Mouse (Mus musculus): ENCODE data around the gene Ephb2. TPM values are rescaled to one million over a fixed set of nuclear protein-coding genes. Genes with fewer than 3 reads are reported as not detected.

Gene Ephb2
- total RNA-seq, 1 experiment from 2014 or later, result 11.3 TPM

DNA sequence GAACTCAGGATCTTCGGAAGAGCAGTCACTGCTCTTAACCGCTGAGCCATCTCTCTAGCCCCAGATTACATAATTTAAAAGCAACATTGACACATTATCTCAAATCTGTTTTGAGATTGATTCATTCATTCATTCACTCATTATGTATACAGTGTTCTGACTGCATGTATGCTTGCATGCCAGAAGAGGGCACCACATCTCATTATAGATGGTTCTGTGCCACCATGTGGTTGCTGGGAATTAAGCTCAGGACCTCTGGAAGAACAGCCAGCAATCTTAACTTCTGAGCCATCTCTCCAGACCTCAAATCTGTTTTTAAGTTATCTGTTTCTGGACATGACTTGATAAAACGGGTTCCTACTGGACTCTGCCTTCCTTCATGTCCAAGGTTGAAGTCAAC lies 235.9 kb downstream of the Ephb2 start:
- DNase-seq, result no peak

DNA sequence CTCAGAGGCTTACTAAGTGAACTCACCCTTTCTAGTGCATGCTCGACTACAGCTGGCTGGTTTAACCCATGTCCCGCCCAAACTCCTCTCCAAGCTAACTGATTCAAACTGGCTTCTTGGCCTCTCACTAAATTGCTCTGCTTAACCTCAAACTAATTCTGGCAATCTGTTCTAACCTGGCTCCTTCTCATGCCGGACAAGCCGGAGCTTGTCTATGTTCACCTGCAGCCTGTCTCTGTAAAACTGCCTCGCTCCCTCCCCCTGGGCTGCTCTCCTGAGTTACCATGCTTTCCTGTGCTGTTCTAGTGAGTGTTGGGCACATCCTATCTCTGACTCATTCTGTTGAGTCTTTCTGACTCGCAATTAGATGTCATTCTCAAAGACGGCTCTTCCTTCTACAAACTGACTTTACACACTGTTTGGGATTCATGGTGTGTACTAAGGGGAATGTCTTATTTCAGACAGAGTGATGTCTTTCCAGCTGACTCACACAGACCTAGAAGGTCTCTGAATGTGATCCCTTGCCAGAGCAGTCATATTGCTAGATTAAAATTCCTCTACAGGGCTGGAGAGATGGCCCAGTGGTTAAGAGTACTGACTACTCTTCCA lies 237.4 kb downstream of the Ephb2 start:
- no peak for DNase-seq

Small RNA genes within 50 kb of the gene (microRNA-seq; reads per million reads assigned to microRNA genes)
- gene Gm22180, result 0 reads per million in 2 experiments

Other genes starting within 250 kb of the Ephb2 start
- 40.7 and 47.9 TPM in 2 replicates for gene Kdm1a, start 233.3 kb downstream of the Ephb2 start, total RNA-seq (2021)
- not detected in 2 replicates for gene Tex46, start 225.6 kb downstream of the Ephb2 start, total RNA-seq (2021)
- not detected in 2 replicates for gene Lactbl1, start 213.4 kb downstream of the Ephb2 start, total RNA-seq (2021)
- 28.1 and 31.7 TPM in 2 replicates for gene C1qb, start 50.2 kb upstream of the Ephb2 start, total RNA-seq (2021)
- gene C1qc, start 57.1 kb upstream of the Ephb2 start, total RNA-seq (2021), result 23.6 and 28.0 TPM in 2 replicates
- gene C1qa, start 62.8 kb upstream of the Ephb2 start, total RNA-seq (2021), result 30.2 and 31.6 TPM in 2 replicates
- 0.11 and 0.26 TPM in 2 replicates for gene Epha8, start 120.8 kb upstream of the Ephb2 start, total RNA-seq (2021)
- 9.9 and 10.2 TPM in 2 replicates for gene Zbtb40, start 212.8 kb upstream of the Ephb2 start, total RNA-seq (2021)

Measured in adrenal gland, postnatal 14 days (tissue).